Mouse (Mus musculus): ENCODE data around the gene Serhl. TPM values are rescaled to one million over a fixed set of nuclear protein-coding genes. Genes with fewer than 3 reads are reported as not detected.

Serhl gene
- polyA plus RNA-seq, 1 experiment = 16.5 TPM

GRCm38 (mm10) chr15:83085901-83086300 is 3.4 kb upstream of the Serhl start:
- Histone ChIP-seq H3K4me1 (ENCODE audit: control insufficient read depth, insufficient read depth, low read length) (no peaks in the 10 kb centered on the region), H3K27me3 (ENCODE audit: control insufficient read depth, insufficient read depth, low read length) (no peaks in the 10 kb centered on the region; the same call in 1 of the 2 replicates), H3K4me3 (replicated peaks; ENCODE audit: insufficient read depth, low read depth, low read length) (no peak overlapping the region), H3K27ac (ENCODE audit: insufficient read depth, low read length) (no peak overlapping the region)
- TF ChIP-seq POLR2A (IDR thresholded peaks at IDR 0.05; ENCODE audit: borderline replicate concordance, insufficient read depth, low read length) (no peak), CTCF (IDR thresholded peaks at IDR 0.05; ENCODE audit: borderline replicate concordance, insufficient read depth, low read depth, low read length) (0 out of 2 replicates have a peak, but pooled peaks have one; percentile 20)
- WGBS = 24% methylated on average over 7 of the region's 7 CpGs
- no peak for DNase-seq

- Histone ChIP-seq H3K4me1 (ENCODE audit: control insufficient read depth, insufficient read depth, low read length) (no peaks in the 10 kb centered on the region), H3K4me3 (replicated peaks; ENCODE audit: insufficient read depth, low read depth, low read length) (no peak overlapping the region), H3K27me3 (ENCODE audit: control insufficient read depth, insufficient read depth, low read length) (no peaks in the 10 kb centered on the region; the same call in 1 of the 2 replicates), H3K27ac (ENCODE audit: insufficient read depth, low read length) (no peak overlapping the region)
- no peak for DNase-seq
- TF ChIP-seq CTCF (IDR thresholded peaks at IDR 0.05; ENCODE audit: borderline replicate concordance, insufficient read depth, low read depth, low read length) = no peak
- TF ChIP-seq POLR2A (IDR thresholded peaks at IDR 0.05; ENCODE audit: borderline replicate concordance, insufficient read depth, low read length) = no peak
- 92% methylated on average over 13 of the region's 13 CpGs for WGBS
Measured at GRCm38 (mm10) chr15:83086636-83087328, 2.5 kb upstream of the Serhl start.

- H3K27me3 ChIP-seq (ENCODE audit: control insufficient read depth, insufficient read depth, low read length) = no peaks in the 10 kb centered on the region; the same call in 1 of the 2 replicates
- DNase-seq = peak in 1 of 2 experiments; percentile 11
- no peak overlapping the region for H3K27ac ChIP-seq (ENCODE audit: insufficient read depth, low read length)
- H3K4me3 ChIP-seq (replicated peaks; ENCODE audit: insufficient read depth, low read depth, low read length) = no peak overlapping the region
- WGBS = 9% methylated on average over 27 of the region's 27 CpGs
- no peaks in the 10 kb centered on the region for H3K4me1 ChIP-seq (ENCODE audit: control insufficient read depth, insufficient read depth, low read length)
- no peak for TF ChIP-seq CTCF (IDR thresholded peaks at IDR 0.05; ENCODE audit: borderline replicate concordance, insufficient read depth, low read depth, low read length)
- TF ChIP-seq POLR2A (IDR thresholded peaks at IDR 0.05; ENCODE audit: borderline replicate concordance, insufficient read depth, low read length) = no peak
Measured at GRCm38 (mm10) chr15:83088495-83089428, 544 bp upstream of the Serhl start.

GRCm38 (mm10) chr15:83090874-83091273 is 1.6 kb downstream of the Serhl start:
- Histone ChIP-seq H3K27me3 (ENCODE audit: control insufficient read depth, insufficient read depth, low read length) (no peaks in the 10 kb centered on the region; the same call in 1 of the 2 replicates), H3K27ac (ENCODE audit: insufficient read depth, low read length) (no peak overlapping the region), H3K4me1 (ENCODE audit: control insufficient read depth, insufficient read depth, low read length) (no peaks in the 10 kb centered on the region), H3K4me3 (replicated peaks; ENCODE audit: insufficient read depth, low read depth, low read length) (no peak overlapping the region)
- 63% methylated on average over 3 of the region's 3 CpGs for WGBS
- TF ChIP-seq CTCF (IDR thresholded peaks at IDR 0.05; ENCODE audit: borderline replicate concordance, insufficient read depth, low read depth, low read length) (no peak), POLR2A (IDR thresholded peaks at IDR 0.05; ENCODE audit: borderline replicate concordance, insufficient read depth, low read length) (no peak)
- DNase-seq = no peak

GRCm38 (mm10) chr15:83093687-83094086 is 4.4 kb downstream of the Serhl start:
- no peak for TF ChIP-seq CTCF (IDR thresholded peaks at IDR 0.05; ENCODE audit: borderline replicate concordance, insufficient read depth, low read depth, low read length)
- TF ChIP-seq POLR2A (IDR thresholded peaks at IDR 0.05; ENCODE audit: borderline replicate concordance, insufficient read depth, low read length) = no peak
- Histone ChIP-seq H3K27me3 (ENCODE audit: control insufficient read depth, insufficient read depth, low read length) (no peaks in the 10 kb centered on the region), H3K4me1 (ENCODE audit: control insufficient read depth, insufficient read depth, low read length) (no peaks in the 10 kb centered on the region), H3K4me3 (replicated peaks; ENCODE audit: insufficient read depth, low read depth, low read length) (no peak overlapping the region), H3K27ac (ENCODE audit: insufficient read depth, low read length) (no peak overlapping the region)
- DNase-seq = no peak
- 81% methylated on average over 2 of the region's 2 CpGs for WGBS

- WGBS = 44% methylated on average over 2 of the region's 2 CpGs
- TF ChIP-seq POLR2A (IDR thresholded peaks at IDR 0.05; ENCODE audit: borderline replicate concordance, insufficient read depth, low read length) = no peak
- TF ChIP-seq CTCF (IDR thresholded peaks at IDR 0.05; ENCODE audit: borderline replicate concordance, insufficient read depth, low read depth, low read length) = no peak
- no peak for DNase-seq
- no peaks in the 10 kb centered on the region for H3K27me3 ChIP-seq (ENCODE audit: control insufficient read depth, insufficient read depth, low read length)
- H3K4me1 ChIP-seq (ENCODE audit: control insufficient read depth, insufficient read depth, low read length) = no peaks in the 10 kb centered on the region
- no peak overlapping the region for H3K4me3 ChIP-seq (replicated peaks; ENCODE audit: insufficient read depth, low read depth, low read length)
- H3K27ac ChIP-seq (ENCODE audit: insufficient read depth, low read length) = no peak overlapping the region
Measured at GRCm38 (mm10) chr15:83095950-83096349, 6.6 kb downstream of the Serhl start.

- no peaks in the 10 kb centered on the region for H3K4me1 ChIP-seq (ENCODE audit: control insufficient read depth, insufficient read depth, low read length)
- no peaks in the 10 kb centered on the region for H3K27me3 ChIP-seq (ENCODE audit: control insufficient read depth, insufficient read depth, low read length)
- WGBS = 10% methylated on average over 31 of the region's 31 CpGs
- no peak overlapping the region for H3K27ac ChIP-seq (ENCODE audit: insufficient read depth, low read length)
- H3K4me3 ChIP-seq (replicated peaks; ENCODE audit: insufficient read depth, low read depth, low read length) = peak overlapping the region; percentile 48
- DNase-seq = peak; percentile 37
- TF ChIP-seq POLR2A (IDR thresholded peaks at IDR 0.05; ENCODE audit: borderline replicate concordance, insufficient read depth, low read length) (no peak), CTCF (IDR thresholded peaks at IDR 0.05; ENCODE audit: borderline replicate concordance, insufficient read depth, low read depth, low read length) (no peak)
Measured at GRCm38 (mm10) chr15:83099533-83100331, 10.4 kb downstream of the Serhl start.
